Mouse (Mus musculus) liver, embryonic 14.5 days (tissue): ENCODE data around the gene Lrrc46. TPM values are rescaled to one million over a fixed set of nuclear protein-coding genes. Genes with fewer than 3 reads are reported as not detected.

Experiments
- ATAC-seq: fragments of 200-750 bp; cut with Nextera tagmentation; 2 replicates; pipeline ENCODE4 v1.8.0; 2017; ENCODE audit warnings: moderate number of reproducible peaks, mild to moderate bottlenecking, moderate library complexity; ENCODE audit not compliant: insufficient read depth
- DNase-seq, 3 experiments: peaks; one replicate each; pipeline ENCODE4 v3.0.0-alpha.2; 2012 to 2013; ENCODE audit warnings: low read depth in 3 of 3, low spot score in 3 of 3
- H3K27ac ChIP-seq: fragments of 300-500 bp; sonication (generic); 2 replicates; pipeline ENCODE4 v1.5.1; 2014; ENCODE audit warnings: moderate library complexity, mild to moderate bottlenecking, control low read depth, inconsistent platforms
- H3K27me3 ChIP-seq: fragments of 300-500 bp; sonication (generic); 2 replicates; pipeline ENCODE4 v1.6.1; 2014; ENCODE audit warnings: mild to moderate bottlenecking, low read length, moderate library complexity; ENCODE audit not compliant: control insufficient read depth, insufficient read depth
- H3K36me3 ChIP-seq: fragments of 300-500 bp; sonication (generic); replicated peaks from 2 replicates; pipeline ENCODE4 v1.6.1; 2014; ENCODE audit warnings: low read depth; ENCODE audit not compliant: control insufficient read depth, insufficient read depth
- H3K4me1 ChIP-seq, 2 experiments: fragments of 200-500 bp in 1 of 2; fragments of 300-500 bp in 1 of 2; sonication (generic) in 1 of 2; replicated peaks; 2 replicates each; pipeline ENCODE4 v1.6.1; 2012 to 2014; ENCODE audit warnings: antibody characterized with exemption in 1 of 2, inconsistent platforms in 1 of 2, low read length in 1 of 2; ENCODE audit not compliant: control insufficient read depth in 2 of 2, insufficient read depth in 2 of 2
- H3K4me2 ChIP-seq: fragments of 300-500 bp; sonication (generic); 2 replicates; pipeline ENCODE4 v1.6.1; 2014; ENCODE audit warnings: low read depth, mild to moderate bottlenecking, control low read depth, moderate library complexity
- H3K4me3 ChIP-seq, 2 experiments: fragments of 200-500 bp in 1 of 2; fragments of 300-500 bp in 1 of 2; sonication (generic) in 1 of 2; 2 replicates each; pipeline ENCODE4 v1.5.1; 2012 to 2014; ENCODE audit warnings: low read depth in 2 of 2, low read length in 2 of 2, mild to moderate bottlenecking in 2 of 2, control low read depth in 1 of 2, inconsistent platforms in 1 of 2, moderate library complexity in 1 of 2; ENCODE audit not compliant: insufficient read depth in 1 of 2
- H3K9ac ChIP-seq: fragments of 300-500 bp; sonication (generic); replicated peaks from 2 replicates; pipeline ENCODE4 v1.6.1; 2014; ENCODE audit warnings: mild to moderate bottlenecking, control low read depth, moderate library complexity
- H3K9me3 ChIP-seq: fragments of 300-500 bp; sonication (generic); 2 replicates; pipeline ENCODE4 v1.6.1; 2016; ENCODE audit warnings: low read length, mixed read lengths; ENCODE audit not compliant: control insufficient read depth
- CTCF ChIP-seq: IDR thresholded peaks from 2 replicates; pipeline ENCODE4 v1.5.1; 2016; ENCODE audit warnings: antibody characterized with exemption, low read depth, control low read depth
- EP300 ChIP-seq: IDR thresholded peaks from 2 replicates; pipeline ENCODE4 v1.6.1; 2016; ENCODE audit warnings: antibody characterized with exemption, low read depth
- WGBS: fragments of 180-500 bp; shearing (Covaris S2); extraction: QIAGEN DNeasy Blood & Tissue Kit; methylation state at CpG from one replicate; pipeline ENCODE4 v1.1.7; 2014; ENCODE audit not compliant: insufficient replicate concordance; 5-methylcytosine and 5-hydroxymethylcytosine counted together
- polyA plus RNA-seq, 2 experiments: library from polyadenylated mRNA; depleted of rRNA in 1 of 2; stranded (reverse) in 1 of 2; unstranded in 1 of 2; fragments of >200 nt; fragmentation: Nextera tagmentation in 1 of 2; extraction: Ambion mirVana in 1 of 2; gene quantifications; 2 replicates each; pipeline versions ENCODE4 v1.2.1 to v1.2.3; 2012 to 2014

The Lrrc46 gene
- polyA plus RNA-seq, 2 experiments: 0.20 to 0.28 TPM

GRCm38 (mm10) chr11:97017696-97018582, 23.3 kb downstream of the Lrrc46 start:
- WGBS: 2% methylated on average over 36 of the region's 36 CpGs
- H3K27ac ChIP-seq: no peak overlapping the region
- no peaks in the 10 kb centered on the region; a peak in 1 of 4 replicates for H3K4me1 ChIP-seq
- DNase-seq (no peak), ATAC-seq (no peak)
- H3K9me3 ChIP-seq: no peaks in the 10 kb centered on the region
- no peaks in the 10 kb centered on the region for H3K36me3 ChIP-seq
- no peak for TF ChIP-seq CTCF
- TF ChIP-seq EP300: no peak
- no peak overlapping the region for H3K4me2 ChIP-seq
- no peak overlapping the region for H3K9ac ChIP-seq
- no peak overlapping the region for H3K4me3 ChIP-seq
- H3K27me3 ChIP-seq: peaks cover 81% of the 10 kb centered on the region

GRCm38 (mm10) chr11:97013121-97013670, 28.0 kb downstream of the Lrrc46 start, which contains the start of gene Sp6:
Gene Sp6 (plus strand): TSS chr11:97013394.
- no peaks in the 10 kb centered on the region for H3K4me1 ChIP-seq
- DNase-seq (no peak), ATAC-seq (no peak)
- no peak for TF ChIP-seq CTCF
- TF ChIP-seq EP300: no peak
- H3K36me3 ChIP-seq: no peaks in the 10 kb centered on the region
- no peaks in the 10 kb centered on the region for H3K9me3 ChIP-seq
- H3K27me3 ChIP-seq: peaks cover 46% of the 10 kb centered on the region
- H3K27ac ChIP-seq: no peak within 1 kb of the TSS
- WGBS: 24% methylated on average over 8 of the region's 8 CpGs
- no peak within 1 kb of the TSS for H3K4me2 ChIP-seq
- H3K9ac ChIP-seq: no peak within 1 kb of the TSS
- H3K4me3 ChIP-seq: no peak within 1 kb of the TSS

DNA sequence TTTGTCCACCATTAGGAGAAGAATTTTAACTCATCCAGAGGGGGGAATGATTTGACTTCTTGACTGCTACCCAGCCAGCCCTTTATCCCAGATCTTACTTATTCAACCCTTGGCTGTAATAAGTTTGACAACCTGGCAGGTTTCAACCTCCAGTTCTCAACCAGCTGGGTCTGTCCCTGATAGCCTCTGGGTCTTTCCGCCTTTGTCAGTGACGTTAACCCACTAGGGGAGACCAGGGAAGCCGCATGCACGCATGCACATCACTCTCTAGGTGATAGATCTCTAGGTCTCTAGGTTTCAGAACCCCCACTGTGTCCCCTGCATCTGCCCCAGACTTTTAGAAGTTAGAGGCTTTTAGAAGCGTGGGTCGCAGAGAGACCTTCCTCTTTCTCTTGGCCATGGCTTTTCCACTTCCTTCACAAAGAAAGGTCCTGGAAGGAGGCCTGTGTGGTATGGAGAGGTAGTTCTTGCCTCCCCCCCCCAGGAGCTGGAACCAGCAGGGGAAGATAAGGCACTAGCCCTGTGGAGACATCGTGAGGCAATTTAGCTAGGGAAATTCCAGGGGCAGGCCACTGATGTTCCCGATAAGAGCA, 31.9 kb downstream of the Lrrc46 start:
- TF ChIP-seq EP300: no peak
- TF ChIP-seq CTCF: no peak
- Histone ChIP-seq H3K9ac (no peak overlapping the region), H3K27me3 (peaks cover 10% of the 10 kb centered on the region), H3K36me3 (no peaks in the 10 kb centered on the region), H3K4me1 (0 out of 4 replicates have a peak, but pooled peaks cover 0 to 2% of the 10 kb centered on the region in 2 experiments), H3K4me2 (no peak overlapping the region), H3K4me3 (no peak overlapping the region), H3K9me3 (no peaks in the 10 kb centered on the region), H3K27ac (no peak overlapping the region)
- DNase-seq: no peak
- no peak for ATAC-seq
- WGBS: 30% methylated on average over 8 of the region's 8 CpGs

DNA sequence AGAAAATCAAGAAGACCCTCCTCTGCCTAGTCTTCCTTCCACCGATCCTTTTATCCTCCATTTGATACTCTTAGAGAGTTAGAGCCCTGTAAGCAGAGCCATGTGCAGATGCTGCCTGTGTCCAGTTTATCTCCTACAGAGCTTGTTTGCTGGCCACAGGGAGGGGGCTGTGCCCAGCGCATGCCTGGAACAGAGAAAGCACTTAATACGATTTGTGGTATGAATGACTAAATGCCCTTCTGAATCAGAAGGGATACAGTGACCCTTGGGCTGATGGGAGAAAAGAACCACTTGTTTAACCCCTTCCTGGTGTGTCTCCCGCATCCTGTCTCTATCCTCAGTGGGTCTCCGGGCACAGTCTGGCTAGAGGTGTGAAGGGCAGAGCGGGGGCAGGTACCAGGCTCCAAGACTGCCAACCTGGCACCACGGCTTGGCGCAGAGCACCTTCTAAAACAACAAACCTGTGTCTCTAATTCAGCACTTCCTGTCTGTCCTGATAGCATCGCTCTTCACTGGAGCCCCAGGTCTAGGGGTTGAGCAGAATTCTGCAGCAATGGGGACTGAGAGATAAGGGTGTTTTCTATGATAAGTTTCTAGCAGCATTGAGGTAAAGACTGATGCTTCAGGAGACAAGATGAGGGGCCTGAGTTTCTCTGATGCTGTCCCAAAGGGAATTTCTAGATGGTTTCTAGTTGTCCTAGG, 34.0 kb downstream of the Lrrc46 start:
- peaks cover 10% of the 10 kb centered on the region for H3K27me3 ChIP-seq
- ATAC-seq (no peak), DNase-seq (no peak)
- no peak overlapping the region for H3K9ac ChIP-seq
- no peak overlapping the region for H3K4me2 ChIP-seq
- H3K9me3 ChIP-seq: no peaks in the 10 kb centered on the region
- 0 out of 4 replicates have a peak, but pooled peaks cover 0 to 2% of the 10 kb centered on the region in 2 experiments for H3K4me1 ChIP-seq
- H3K4me3 ChIP-seq: no peak overlapping the region
- no peak for TF ChIP-seq EP300
- no peak for TF ChIP-seq CTCF
- no peak overlapping the region for H3K27ac ChIP-seq
- WGBS: 32% methylated on average over 9 of the region's 9 CpGs
- no peaks in the 10 kb centered on the region for H3K36me3 ChIP-seq
